Mouse (Mus musculus): ENCODE measurements at regions not wholly inside any gene's neighbourhood (a gene's known extent, or its start where the extent isn't known, plus 50 kb on each side); places are given as distances from the start of the nearest gene placed in this dataset.
A peak's percentile ranks its signal among the peaks of the same experiment; 100 is the strongest.

GRCm38 (mm10) chr9:52294699-52295098 is 126.3 kb upstream of the Zc3h12c start:
- no peak for DNase-seq

- no peak for DNase-seq
Observed at GRCm38 (mm10) chr9:52289069-52289468, 120.7 kb upstream of the Zc3h12c start.

- DNase-seq: no peak
Observed at GRCm38 (mm10) chr9:52287761-52288275, 119.4 kb upstream of the Zc3h12c start.

GRCm38 (mm10) chr9:52287246-52287651 is 118.9 kb upstream of the Zc3h12c start:
- peak; percentile 69 for DNase-seq

GRCm38 (mm10) chr9:52286104-52286503 is 117.7 kb upstream of the Zc3h12c start:
- peak; percentile 9 for DNase-seq

- DNase-seq: no peak
Observed at GRCm38 (mm10) chr9:52283558-52283957, 115.2 kb upstream of the Zc3h12c start.

- no peak for DNase-seq
Observed at GRCm38 (mm10) chr9:52280995-52281394, 112.6 kb upstream of the Zc3h12c start.

GRCm38 (mm10) chr9:52280556-52280955 is 112.2 kb upstream of the Zc3h12c start:
- peak; percentile 21 for DNase-seq

GRCm38 (mm10) chr9:52278701-52279023 is 110.3 kb upstream of the Zc3h12c start:
- DNase-seq: no peak

- DNase-seq: no peak
Observed at GRCm38 (mm10) chr9:52277954-52278700, 109.8 kb upstream of the Zc3h12c start.

GRCm38 (mm10) chr9:52273994-52274393 is 105.6 kb upstream of the Zc3h12c start:
- DNase-seq: no peak

GRCm38 (mm10) chr9:52272668-52273067 is 104.3 kb upstream of the Zc3h12c start:
- no peak for DNase-seq

- DNase-seq: no peak
Observed at GRCm38 (mm10) chr9:52271345-52272116, 103.2 kb upstream of the Zc3h12c start.

- no peak for DNase-seq
Observed at GRCm38 (mm10) chr9:52261538-52261937, 93.2 kb upstream of the Zc3h12c start.

- no peak for DNase-seq
Observed at GRCm38 (mm10) chr9:52259459-52259858, 91.1 kb upstream of the Zc3h12c start.

- no peak for DNase-seq
Observed at GRCm38 (mm10) chr9:52255692-52256091, 87.3 kb upstream of the Zc3h12c start.

- DNase-seq: no peak
Observed at GRCm38 (mm10) chr9:52254475-52254874, 86.1 kb upstream of the Zc3h12c start.

GRCm38 (mm10) chr9:52251455-52251854 is 83.1 kb upstream of the Zc3h12c start:
- DNase-seq: no peak

GRCm38 (mm10) chr9:52246712-52247111 is 78.3 kb upstream of the Zc3h12c start:
- no peak for DNase-seq

- DNase-seq: no peak
Observed at GRCm38 (mm10) chr9:52244081-52244480, 75.7 kb upstream of the Zc3h12c start.

GRCm38 (mm10) chr9:52243032-52243431 is 74.7 kb upstream of the Zc3h12c start:
- DNase-seq: no peak

- no peak for DNase-seq
Observed at GRCm38 (mm10) chr9:52241577-52241976, 73.2 kb upstream of the Zc3h12c start.

- DNase-seq: no peak
Observed at GRCm38 (mm10) chr9:52240585-52241320, 72.4 kb upstream of the Zc3h12c start.
